Mouse (Mus musculus) small intestine, adult 2 months (tissue): ENCODE results near the gene Wnt9a. TPM values are rescaled to one million over a fixed set of nuclear protein-coding genes. Genes with fewer than 3 reads are reported as not detected.

ENCODE experiments used
- H3K27ac ChIP-seq: fragments of 200-500 bp; 2 replicates; pipeline ENCODE4 v1.5.1; 2012; ENCODE audit warnings: low read depth, low read length, control low read depth, inconsistent platforms; ENCODE audit not compliant: insufficient read depth
- H3K27me3 ChIP-seq: fragments of 200-500 bp; 2 replicates; pipeline ENCODE4 v1.6.1; 2012; ENCODE audit warnings: mild to moderate bottlenecking, moderate library complexity, low read length, inconsistent platforms; ENCODE audit not compliant: control insufficient read depth, insufficient read depth
- H3K36me3 ChIP-seq: fragments of 200-500 bp; 2 replicates; pipeline ENCODE4 v1.6.1; 2012; ENCODE audit warnings: mild to moderate bottlenecking, low read length, control low read depth, inconsistent platforms; ENCODE audit not compliant: control insufficient read depth, insufficient read depth
- H3K4me1 ChIP-seq: fragments of 200-500 bp; 2 replicates; pipeline ENCODE4 v1.6.1; 2012; ENCODE audit warnings: low read length, inconsistent platforms, mixed read lengths; ENCODE audit not compliant: control insufficient read depth, insufficient read depth, insufficient read length
- H3K4me3 ChIP-seq: fragments of 200-500 bp; 2 replicates; pipeline ENCODE4 v1.5.1; 2012; ENCODE audit warnings: low read depth, mild to moderate bottlenecking, control low read depth, inconsistent platforms, low read length, moderate library complexity
- CTCF ChIP-seq: fragments of 200-500 bp; IDR thresholded peaks from 2 replicates; pipeline ENCODE4 v1.5.1; 2012; ENCODE audit warnings: low read depth, mild to moderate bottlenecking, control low read depth, inconsistent platforms, low read length, moderate library complexity, mixed read lengths; ENCODE audit not compliant: insufficient replicate concordance, insufficient read length; ENCODE audit errors: extremely low read depth
- POLR2A ChIP-seq: fragments of 200-500 bp; IDR thresholded peaks from 2 replicates; pipeline ENCODE4 v1.6.1; 2012; ENCODE audit warnings: low read depth, mild to moderate bottlenecking, control low read depth, inconsistent platforms, low read length, moderate library complexity
- WGBS: fragments of 180-500 bp; shearing (Covaris S2); methylation state at CpG from one replicate; pipeline ENCODE4 v1.1.7; 2018; 5-methylcytosine and 5-hydroxymethylcytosine counted together
- polyA plus RNA-seq: library from polyadenylated mRNA; depleted of rRNA; stranded (reverse); fragments of >200 nt; gene quantifications from 2 replicates; pipeline ENCODE4 v1.2.3, GENCODE M21; 2012

Wnt9a gene
- polyA plus RNA-seq, 1 experiment, result 1.2 TPM

DNA sequence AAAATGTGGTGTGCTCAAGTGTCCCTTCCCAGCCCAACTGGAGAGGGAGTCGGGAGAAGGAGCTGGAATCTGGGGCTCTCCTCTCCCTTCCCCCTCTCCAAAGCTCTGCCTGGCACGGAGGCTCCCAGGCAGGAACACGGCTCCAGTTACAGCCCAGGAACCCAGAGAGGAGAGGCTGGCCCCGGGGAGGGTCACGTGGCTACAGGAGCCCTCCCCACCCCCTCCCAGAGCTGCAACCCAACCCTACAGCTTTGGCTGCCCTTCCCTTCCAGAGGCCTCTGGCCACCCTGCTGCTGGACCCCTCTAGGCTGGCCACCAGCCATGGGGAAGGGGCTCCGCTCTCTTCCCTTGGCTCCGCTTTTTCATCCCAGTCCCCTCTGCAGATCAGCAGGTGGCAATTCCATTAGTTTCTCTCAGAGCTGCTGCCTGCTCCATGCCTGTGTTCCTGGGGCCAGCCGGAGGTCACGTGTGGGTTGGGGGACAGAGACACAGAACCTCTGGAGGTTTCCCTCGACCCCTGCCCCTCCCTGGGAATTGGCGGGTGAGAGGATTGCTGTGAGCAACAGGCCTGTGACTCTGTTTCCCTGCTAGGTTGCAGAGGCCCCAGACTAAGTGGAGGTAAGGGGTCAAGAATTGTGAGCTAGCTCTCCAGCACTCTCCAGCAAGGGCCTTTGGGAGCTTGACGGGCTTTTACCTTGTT, 2.5 kb downstream of the Wnt9a start:
- 48% methylated on average over 12 of the region's 12 CpGs for WGBS
- H3K27ac ChIP-seq, result no peak overlapping the region

GRCm38 (mm10) chr11:59309976-59310375, 3.2 kb downstream of the Wnt9a start:
- no peaks in the 10 kb centered on the region for H3K36me3 ChIP-seq
- H3K4me1 ChIP-seq, result peaks cover 6% of the 10 kb centered on the region
- no peak overlapping the region for H3K27ac ChIP-seq
- H3K4me3 ChIP-seq, result no peak overlapping the region
- TF ChIP-seq CTCF (no peak), POLR2A (no peak)
- 79% methylated on average over 8 of the region's 8 CpGs for WGBS
- peaks cover 35% of the 10 kb centered on the region for H3K27me3 ChIP-seq

More for the DNA sequence above, 2.5 kb downstream of the Wnt9a start:
- Histone ChIP-seq H3K27me3 (peaks cover 35% of the 10 kb centered on the region), H3K4me1 (peaks cover 6% of the 10 kb centered on the region), H3K4me3 (no peak overlapping the region), H3K36me3 (no peaks in the 10 kb centered on the region)
- TF ChIP-seq POLR2A (no peak), CTCF (no peak)

GRCm38 (mm10) chr11:59312060-59312459, 5.3 kb downstream of the Wnt9a start:
- Histone ChIP-seq H3K4me1 (peaks cover 2% of the 10 kb centered on the region), H3K4me3 (no peak overlapping the region), H3K36me3 (no peaks in the 10 kb centered on the region), H3K27me3 (peaks cover 18% of the 10 kb centered on the region), H3K27ac (no peak overlapping the region)
- 49% methylated on average over 6 of the region's 6 CpGs for WGBS
- TF ChIP-seq POLR2A, result no peak

DNA sequence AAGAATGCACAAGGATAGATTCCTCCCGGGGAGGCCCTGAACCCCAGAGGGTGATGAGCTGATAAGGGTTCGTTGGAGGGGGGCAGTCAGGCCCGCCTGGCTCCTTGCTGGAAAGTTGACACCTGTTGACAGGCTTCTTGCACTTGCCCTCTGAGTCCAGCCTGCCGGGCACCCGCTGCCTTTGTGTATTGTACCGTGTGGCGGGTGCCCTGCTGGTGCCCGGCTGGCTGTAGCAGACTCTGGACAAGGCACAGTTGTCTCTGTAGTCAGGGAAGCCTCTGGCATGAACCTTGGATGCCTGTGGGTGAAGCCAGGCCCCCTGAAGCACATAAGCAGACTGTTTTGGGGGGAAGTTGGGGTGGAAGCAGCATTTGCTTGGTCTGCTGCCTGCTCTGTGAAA, 5.8 kb downstream of the Wnt9a start:
- Histone ChIP-seq H3K27me3 (peaks cover 14% of the 10 kb centered on the region; the same call in 1 of the 2 replicates), H3K27ac (no peak overlapping the region), H3K36me3 (no peaks in the 10 kb centered on the region), H3K4me1 (no peaks in the 10 kb centered on the region; the same call in none of the 2 replicates), H3K4me3 (no peak overlapping the region)
- no peak for TF ChIP-seq POLR2A
- no peak for TF ChIP-seq CTCF
- WGBS, result 26% methylated on average over 8 of the region's 8 CpGs

DNA sequence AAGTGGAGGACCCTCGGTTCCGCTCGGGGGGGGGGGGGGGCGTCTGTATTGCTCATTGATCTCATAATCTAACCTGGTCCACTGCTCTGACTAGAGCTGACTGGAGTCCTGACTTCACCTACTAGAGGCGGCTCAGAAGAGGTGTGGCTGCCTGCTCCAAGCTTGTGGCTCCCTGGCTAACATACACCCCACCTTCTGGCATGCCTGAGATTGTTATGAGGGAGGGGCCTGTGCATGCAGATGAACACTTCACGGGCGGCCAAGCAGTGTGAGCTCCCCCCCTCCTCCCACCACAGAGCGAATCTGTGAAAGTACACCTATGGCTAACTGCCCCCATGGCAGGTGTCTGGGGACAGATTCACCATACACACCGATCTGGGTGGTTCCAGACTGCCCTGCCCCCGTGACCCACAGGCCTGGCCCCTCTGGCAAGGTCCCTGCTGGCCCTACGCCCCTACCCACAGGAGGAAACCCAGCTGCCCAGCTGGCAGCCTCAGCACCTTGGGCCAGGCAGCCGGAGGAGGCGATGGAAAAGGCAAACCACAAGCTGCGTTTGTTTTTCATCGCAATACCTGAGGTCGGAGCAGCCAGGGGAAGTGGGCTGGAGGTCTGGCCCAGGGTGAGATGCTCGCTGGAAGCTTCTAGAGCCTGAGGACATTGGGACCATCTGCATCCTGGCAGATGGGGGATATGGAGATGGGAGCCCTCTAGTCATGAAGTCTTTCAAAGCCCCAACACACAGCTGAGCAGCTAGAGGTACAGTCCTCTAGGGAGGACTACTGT, 6.5 kb downstream of the Wnt9a start:
- H3K4me3 ChIP-seq, result no peak overlapping the region
- peaks cover 7% of the 10 kb centered on the region; the same call in 1 of the 2 replicates for H3K27me3 ChIP-seq
- no peaks in the 10 kb centered on the region; the same call in 1 of the 2 replicates for H3K4me1 ChIP-seq
- 34% methylated on average over 17 of the region's 17 CpGs for WGBS
- no peak for TF ChIP-seq CTCF
- TF ChIP-seq POLR2A, result no peak
- H3K36me3 ChIP-seq, result no peaks in the 10 kb centered on the region
- H3K27ac ChIP-seq, result no peak overlapping the region

GRCm38 (mm10) chr11:59313944-59314343, 7.2 kb downstream of the Wnt9a start:
- no peak overlapping the region for H3K4me3 ChIP-seq
- no peak overlapping the region for H3K27ac ChIP-seq
- no peaks in the 10 kb centered on the region for H3K4me1 ChIP-seq
- 61% methylated on average over 11 of the region's 11 CpGs for WGBS
- H3K36me3 ChIP-seq, result no peaks in the 10 kb centered on the region
- peaks cover 5% of the 10 kb centered on the region; the same call in 1 of the 2 replicates for H3K27me3 ChIP-seq
- TF ChIP-seq CTCF (no peak), POLR2A (no peak)

- TF ChIP-seq POLR2A (no peak), CTCF (no peak)
- H3K4me1 ChIP-seq, result no peaks in the 10 kb centered on the region
- H3K4me3 ChIP-seq, result no peak overlapping the region
- H3K27me3 ChIP-seq, result no peaks in the 10 kb centered on the region
- no peaks in the 10 kb centered on the region for H3K36me3 ChIP-seq
- 77% methylated on average over 6 of the region's 6 CpGs for WGBS
- no peak overlapping the region for H3K27ac ChIP-seq
Measured at GRCm38 (mm10) chr11:59316517-59316916, 9.8 kb downstream of the Wnt9a start.
